Mouse (Mus musculus) right cerebral cortex, postnatal 25 days (tissue): Measurements from ENCODE around the gene Psapl1.

Source experiments
- DNase-seq: peaks from one replicate; pipeline ENCODE4 v3.0.0; 2022

Psapl1 gene

GRCm38 (mm10) chr5:36203916-36204315 is at the start of gene Psapl1:
TSS of gene Psapl1 (plus strand) at chr5:36204021.
- no peak for DNase-seq

GRCm38 (mm10) chr5:36154879-36155485 is 48.8 kb upstream of the Psapl1 start:
- DNase-seq: no peak

GRCm38 (mm10) chr5:36165424-36166302 is 38.2 kb upstream of the Psapl1 start:
- no peak for DNase-seq

- DNase-seq: no peak
Measured at GRCm38 (mm10) chr5:36166346-36167013, 37.3 kb upstream of the Psapl1 start.

- DNase-seq: no peak
Measured at GRCm38 (mm10) chr5:36168963-36169650, 34.7 kb upstream of the Psapl1 start.

GRCm38 (mm10) chr5:36174569-36175115 is 29.2 kb upstream of the Psapl1 start:
- DNase-seq: no peak

- DNase-seq: no peak
Measured at GRCm38 (mm10) chr5:36176409-36176808, 27.4 kb upstream of the Psapl1 start.

GRCm38 (mm10) chr5:36176873-36177272 is 26.9 kb upstream of the Psapl1 start:
- no peak for DNase-seq

GRCm38 (mm10) chr5:36178215-36178614 is 25.6 kb upstream of the Psapl1 start:
- no peak for DNase-seq

GRCm38 (mm10) chr5:36178785-36179184 is 25.0 kb upstream of the Psapl1 start:
- no peak for DNase-seq

- DNase-seq: no peak
Measured at GRCm38 (mm10) chr5:36179708-36180107, 24.1 kb upstream of the Psapl1 start.

GRCm38 (mm10) chr5:36182326-36182725 is 21.5 kb upstream of the Psapl1 start:
- no peak for DNase-seq

- DNase-seq: no peak
Measured at GRCm38 (mm10) chr5:36186294-36187053, 17.3 kb upstream of the Psapl1 start.

GRCm38 (mm10) chr5:36188310-36188709 is 15.5 kb upstream of the Psapl1 start:
- DNase-seq: no peak

GRCm38 (mm10) chr5:36191285-36191684 is 12.5 kb upstream of the Psapl1 start:
- DNase-seq: no peak

- no peak for DNase-seq
Measured at GRCm38 (mm10) chr5:36191876-36192275, 11.9 kb upstream of the Psapl1 start.

- no peak for DNase-seq
Measured at GRCm38 (mm10) chr5:36192677-36193076, 11.1 kb upstream of the Psapl1 start.

- DNase-seq: no peak
Measured at GRCm38 (mm10) chr5:36194631-36195030, 9.2 kb upstream of the Psapl1 start.

GRCm38 (mm10) chr5:36195436-36195835 is 8.4 kb upstream of the Psapl1 start:
- DNase-seq: no peak

- no peak for DNase-seq
Measured at GRCm38 (mm10) chr5:36199519-36199918, 4.3 kb upstream of the Psapl1 start.

GRCm38 (mm10) chr5:36202781-36203180 is 1.0 kb upstream of the Psapl1 start:
- no peak for DNase-seq

- no peak for DNase-seq
Measured at GRCm38 (mm10) chr5:36203421-36203820, 400 bp upstream of the Psapl1 start.
